Mouse (Mus musculus) E14TG2a.4 (cell line): ENCODE results near the gene Wbp2.

Experiments used
- H3K27me3 ChIP-seq: 2 replicates; pipeline ENCODE4 v1.6.1; 2014; ENCODE audit warnings: low read length, control low read depth; ENCODE audit not compliant: insufficient read depth
- H3K36me3 ChIP-seq: 2 replicates; pipeline ENCODE4 v1.6.1; 2014; ENCODE audit warnings: low read length, control low read depth; ENCODE audit not compliant: insufficient read depth
- H3K4me1 ChIP-seq: replicated peaks from 2 replicates; pipeline ENCODE4 v1.6.1; 2014; ENCODE audit warnings: low read depth, low read length, control low read depth
- H3K4me3 ChIP-seq: replicated peaks from 2 replicates; pipeline ENCODE4 v1.5.1; 2014; ENCODE audit warnings: mild to moderate bottlenecking, low read length
- H3K9me3 ChIP-seq: 2 replicates; pipeline ENCODE4 v1.6.1; 2014; ENCODE audit warnings: low read length, control low read depth
- CTCF ChIP-seq: conservative IDR thresholded peaks from 2 replicates; pipeline ENCODE4 v1.5.1; 2014; ENCODE audit warnings: low read length
- NANOG ChIP-seq: IDR thresholded peaks from 2 replicates; pipeline ENCODE4 v1.6.1; 2014; ENCODE audit warnings: borderline replicate concordance, low read length, mixed read lengths
- POU5F1 ChIP-seq: IDR thresholded peaks from 2 replicates; pipeline ENCODE4 v1.6.1; 2014; ENCODE audit warnings: low read length, borderline replicate concordance

Gene Wbp2

GRCm38 (mm10) chr11:116029086-116029865, 57.5 kb downstream of the Wbp2 start:
- Histone ChIP-seq H3K4me1 (peaks cover 53% of the 10 kb centered on the region), H3K36me3 (peaks cover 26% of the 10 kb centered on the region), H3K9me3 (peaks cover 5% of the 10 kb centered on the region), H3K27me3 (no peaks in the 10 kb centered on the region), H3K4me3 (peak overlapping the region; percentile 90)
- no peak for TF ChIP-seq POU5F1
- no peak for TF ChIP-seq NANOG
- TF ChIP-seq CTCF, result no peak
